Mouse (Mus musculus) right cerebral cortex, postnatal 10 days (tissue): ENCODE results near the gene Plpp3.
A peak's percentile ranks its signal among the peaks of the same experiment; 100 is the strongest.

ENCODE experiments used
- DNase-seq, 2 experiments: peaks; one replicate each; pipeline ENCODE4 v3.0.0; 2021; ENCODE audit warnings: low spot score in 2 of 2

The Plpp3 gene

DNA sequence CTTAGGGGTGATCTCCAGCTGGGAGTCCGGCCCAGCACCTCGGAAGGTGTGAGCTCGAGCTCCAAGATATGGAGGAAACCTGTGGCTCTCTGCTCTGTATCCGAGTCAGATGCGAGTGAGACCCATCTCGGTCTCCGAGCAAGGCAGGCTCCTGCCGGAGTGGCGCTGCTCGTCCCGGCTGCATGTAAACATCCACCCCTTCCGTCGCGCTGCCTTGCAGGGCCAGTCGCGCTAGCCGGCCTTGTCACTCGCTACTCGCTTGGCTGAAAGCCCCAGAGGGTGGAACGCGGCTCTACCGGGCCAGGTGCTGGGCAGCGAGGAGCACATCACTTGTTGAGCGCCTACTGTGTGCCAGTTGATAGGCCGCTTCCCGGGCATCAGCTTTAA is 1.0 kb downstream of the Plpp3 start:
- DNase-seq, result peak; percentile 77 to 81

DNA sequence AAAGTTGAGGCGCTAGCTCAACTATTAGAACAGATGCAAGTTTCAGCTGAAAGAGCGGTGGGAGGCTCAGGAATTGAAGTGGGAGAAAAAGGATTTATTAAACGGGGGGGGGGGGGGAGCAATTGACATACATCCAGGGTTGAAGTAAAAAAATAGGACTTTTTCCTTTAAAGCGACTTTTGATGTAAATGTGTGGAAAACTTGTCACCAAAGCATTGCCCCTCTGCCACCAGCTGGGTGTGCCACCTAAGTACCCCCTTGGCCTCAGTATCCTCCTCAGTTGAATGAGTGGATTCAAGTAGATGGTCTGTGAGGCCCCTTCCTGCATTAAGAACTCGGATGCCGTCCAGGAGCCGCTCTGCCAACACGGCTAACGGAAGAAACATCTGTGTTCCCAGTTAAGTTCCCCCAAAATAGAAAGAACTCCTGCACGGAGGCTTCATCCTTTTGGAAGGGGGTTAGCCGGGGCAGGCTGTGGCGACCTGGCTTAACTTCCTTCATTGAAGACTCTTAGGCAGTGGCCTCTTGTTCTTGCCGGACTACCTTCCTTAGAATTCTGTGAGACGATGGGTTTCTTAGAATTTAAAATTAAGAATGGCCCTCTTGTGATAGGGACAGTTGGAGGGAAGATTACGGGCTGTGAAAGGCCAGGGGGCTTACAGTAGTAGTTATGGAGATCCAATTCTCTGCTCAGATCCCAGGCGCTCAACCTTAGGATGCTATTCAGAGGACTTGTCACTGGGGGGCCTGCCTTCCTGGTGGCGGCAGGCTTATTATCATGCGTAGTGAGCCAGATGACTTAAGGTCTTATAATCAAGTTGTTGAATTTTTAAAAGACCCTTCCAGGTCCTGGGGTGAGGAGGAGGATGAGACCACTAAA is 1.7 kb downstream of the Plpp3 start:
- DNase-seq, result peak in 1 of 2 experiments; percentile 49

DNA sequence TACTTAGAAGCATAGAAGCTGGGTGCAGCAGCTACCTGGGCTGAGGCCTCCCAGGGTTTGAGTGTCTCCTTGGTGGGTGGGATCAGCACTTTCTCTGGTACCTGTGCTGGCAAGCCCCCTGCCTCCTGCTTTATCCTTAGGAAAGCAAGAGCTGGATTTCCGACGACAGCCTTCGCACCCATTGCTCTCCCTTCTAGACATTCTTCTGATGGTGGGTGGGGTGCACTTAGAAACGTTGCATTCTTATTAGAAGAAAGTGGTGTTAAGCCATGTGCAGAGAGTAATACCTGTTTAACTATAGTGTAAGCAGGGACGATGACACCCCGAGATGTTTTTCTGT is 2.4 kb downstream of the Plpp3 start:
- no peak for DNase-seq

DNA sequence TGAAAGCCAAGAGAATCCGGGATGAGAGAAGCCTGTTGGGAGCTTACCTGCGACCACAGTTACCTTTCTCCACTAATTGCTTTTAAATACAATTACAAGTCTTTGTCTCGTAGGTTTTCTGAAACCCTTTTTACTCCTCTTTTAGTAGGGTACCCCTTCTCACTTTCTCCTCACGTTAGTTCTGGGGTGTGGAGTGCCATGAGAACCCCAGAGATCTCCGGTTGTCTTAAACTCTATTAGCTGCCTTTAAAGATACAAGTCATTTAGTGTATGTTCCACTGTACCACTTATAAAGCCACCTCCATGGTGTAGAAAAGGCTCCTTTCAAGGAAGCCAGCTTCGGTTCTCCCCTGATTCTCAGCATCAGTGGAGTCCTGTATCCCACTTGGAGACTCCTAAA is 3.3 kb downstream of the Plpp3 start:
- DNase-seq, result no peak

DNA sequence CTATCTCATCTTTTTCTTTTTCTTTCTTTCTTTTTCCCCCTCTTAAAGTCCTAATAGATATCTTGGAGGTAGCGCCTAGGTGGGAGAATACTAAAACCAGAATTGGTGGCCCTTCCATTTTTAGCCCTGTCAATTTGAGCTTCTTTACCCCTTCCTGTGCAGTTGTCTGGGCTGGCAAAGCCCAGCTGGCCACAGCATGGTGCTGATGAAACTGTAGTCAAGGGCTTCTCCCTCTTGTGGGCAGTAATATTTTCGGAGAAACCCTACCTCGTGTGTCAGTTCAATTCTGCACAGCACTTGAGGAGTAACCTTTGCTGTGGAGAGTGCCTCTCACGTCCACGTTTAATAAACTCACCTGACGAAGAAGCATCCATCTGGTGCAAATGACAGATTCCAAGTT is 4.9 kb downstream of the Plpp3 start:
- no peak for DNase-seq

GRCm38 (mm10) chr4:105162676-105163075 is 5.5 kb downstream of the Plpp3 start:
- no peak for DNase-seq

DNA sequence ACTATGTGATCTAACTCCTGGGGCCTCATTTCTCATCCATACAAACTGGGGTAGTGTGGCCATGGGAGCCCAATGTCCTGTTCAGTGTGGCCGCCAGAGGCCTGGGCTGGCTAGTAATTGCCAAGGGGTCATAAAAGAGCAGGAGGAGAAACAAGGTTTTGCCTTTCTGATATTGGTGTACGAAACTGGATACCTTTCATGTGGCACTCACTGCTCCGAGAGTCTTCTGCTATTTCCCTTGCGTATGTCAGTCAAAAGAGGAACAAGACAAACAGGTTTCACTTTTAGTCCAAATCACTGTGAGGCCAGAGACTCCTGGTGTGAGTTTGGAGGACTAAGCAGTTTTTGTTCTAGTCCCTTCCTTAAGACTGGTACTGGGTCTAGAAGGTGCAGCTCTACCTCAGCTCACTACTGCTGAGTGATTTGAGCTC is 6.8 kb downstream of the Plpp3 start:
- DNase-seq, result no peak

DNA sequence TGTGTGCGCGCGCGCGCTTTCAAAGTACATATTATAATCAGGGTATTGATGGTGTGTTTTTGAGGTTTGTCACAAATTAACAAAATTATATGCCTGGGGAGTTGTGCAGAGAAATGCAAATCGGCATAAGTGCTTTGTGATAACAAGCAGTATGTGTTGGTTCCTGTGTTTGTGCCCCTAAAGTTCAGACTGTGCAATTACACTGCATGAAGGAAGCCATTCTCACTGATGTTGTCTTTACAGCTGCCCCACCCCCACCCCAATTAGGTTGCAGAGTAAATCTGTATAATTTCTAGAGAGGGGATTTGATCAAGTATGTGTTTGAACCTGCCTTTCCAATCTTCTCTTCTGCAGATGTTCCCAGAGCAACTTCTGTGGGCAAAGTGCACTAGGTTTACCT is 7.8 kb downstream of the Plpp3 start:
- no peak for DNase-seq

GRCm38 (mm10) chr4:105169093-105169571 is 12.0 kb downstream of the Plpp3 start:
- no peak for DNase-seq

DNA sequence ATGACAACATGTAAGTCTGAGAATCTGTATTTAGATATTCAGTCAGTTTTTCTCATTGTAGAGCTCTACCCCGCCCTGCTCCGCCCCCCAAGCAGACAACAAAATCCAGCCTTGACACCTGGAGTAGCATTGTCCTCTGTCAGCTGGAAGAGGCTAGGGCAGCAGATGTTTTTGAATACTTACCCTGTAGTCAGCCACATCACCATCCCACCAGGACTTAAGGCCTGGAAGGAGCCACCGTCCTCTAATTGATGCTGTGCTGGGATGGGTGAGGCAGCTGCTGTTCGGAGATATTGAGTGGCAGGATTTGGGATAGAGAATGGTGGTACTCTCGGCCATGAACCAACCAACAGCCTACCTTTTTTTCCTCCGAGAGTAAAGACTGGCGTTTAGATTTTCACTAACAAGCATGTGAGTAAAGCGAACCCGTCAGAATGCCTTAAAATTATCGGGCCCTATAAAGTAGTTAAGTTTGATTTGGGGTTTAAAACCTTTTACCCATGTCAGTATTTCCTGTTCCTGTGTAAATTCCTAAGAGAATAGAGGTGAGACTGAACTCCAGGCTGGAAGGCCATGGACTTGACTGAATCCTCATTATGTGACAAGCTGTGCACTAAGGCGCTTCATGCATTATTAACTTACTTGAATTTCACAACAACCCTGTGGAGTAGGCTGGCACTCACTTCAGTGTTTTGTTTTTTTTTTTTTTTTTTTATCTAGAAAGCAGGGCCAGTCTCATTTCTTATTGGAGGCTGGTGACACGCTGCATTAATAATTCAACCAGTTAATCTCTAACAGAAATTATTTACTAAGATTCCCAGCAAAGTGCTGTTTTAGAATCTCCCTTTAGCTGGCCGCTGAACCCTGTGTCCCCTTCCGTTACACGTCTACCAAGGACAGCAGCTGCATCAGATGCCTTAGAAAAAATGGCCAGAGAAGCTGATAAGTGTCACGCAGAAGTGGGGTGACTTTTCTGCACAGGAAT is 13.0 kb downstream of the Plpp3 start:
- no peak for DNase-seq

DNA sequence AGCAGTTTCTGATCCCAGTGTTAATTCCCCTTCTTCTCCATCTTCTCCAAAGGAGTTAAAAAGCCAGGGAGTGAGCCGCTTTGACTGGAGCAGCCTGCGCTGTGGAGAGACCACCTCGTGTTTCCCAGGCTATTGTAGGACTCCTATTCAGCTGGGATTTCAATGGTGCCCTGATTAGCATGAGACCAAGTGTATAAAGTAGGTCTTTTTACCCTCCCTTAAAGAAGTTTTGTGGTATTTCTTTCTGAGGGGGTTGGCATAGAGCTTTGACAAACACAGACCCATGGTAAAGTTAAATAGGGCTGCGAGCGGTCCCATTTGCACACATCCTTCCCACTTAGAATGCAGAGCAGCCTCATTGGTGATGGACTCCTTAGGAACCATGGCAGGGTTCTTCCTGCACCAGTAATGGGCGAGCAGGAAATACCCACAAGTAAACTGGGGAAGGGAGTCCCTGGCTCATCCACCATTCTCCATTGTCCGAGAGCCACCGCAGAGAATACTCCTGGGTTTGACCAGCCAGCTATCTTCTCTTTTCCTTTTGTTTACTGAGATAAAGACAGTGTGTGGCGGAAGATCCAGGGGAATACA is 13.8 kb downstream of the Plpp3 start:
- DNase-seq, result peak; percentile 49 to 62

DNA sequence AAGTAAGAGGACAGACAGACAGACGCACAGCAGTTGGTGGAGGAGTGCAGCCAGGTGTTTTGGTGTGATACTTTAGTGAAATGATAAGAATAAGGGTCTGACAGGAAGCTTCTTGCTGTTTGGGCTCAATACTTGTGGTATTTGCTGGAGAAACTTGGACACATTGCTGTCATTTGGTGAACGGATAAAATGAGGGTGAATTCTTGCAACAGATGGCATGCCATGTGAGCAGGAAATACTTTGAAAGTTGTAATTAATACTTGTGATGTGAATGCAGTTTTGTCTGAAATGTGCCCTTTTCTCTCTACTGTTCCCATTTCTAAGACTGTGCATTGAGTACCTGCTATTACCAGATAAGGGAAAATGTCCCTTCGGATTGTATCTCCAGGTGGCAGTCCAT is 14.3 kb downstream of the Plpp3 start:
- DNase-seq, result no peak

DNA sequence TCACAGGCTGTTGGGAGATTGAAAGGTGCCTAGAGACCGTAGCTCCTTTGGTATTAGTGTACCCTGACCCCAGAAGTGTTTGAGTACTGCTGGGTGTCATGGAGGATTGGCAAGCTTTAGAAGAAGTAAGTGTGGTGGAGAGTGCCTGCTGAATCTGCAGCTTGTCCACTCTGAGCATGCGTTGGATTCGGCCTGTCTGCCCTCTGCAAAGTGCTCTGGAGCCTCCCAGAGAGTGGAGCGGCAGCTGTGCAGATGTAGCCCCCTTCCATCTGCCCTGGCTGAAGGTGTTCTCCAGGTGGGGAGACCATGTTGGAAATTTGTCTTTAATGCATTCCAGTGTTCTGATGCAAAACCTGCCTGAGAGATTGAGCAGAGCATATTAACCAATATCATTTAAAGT is 17.6 kb downstream of the Plpp3 start:
- no peak for DNase-seq

DNA sequence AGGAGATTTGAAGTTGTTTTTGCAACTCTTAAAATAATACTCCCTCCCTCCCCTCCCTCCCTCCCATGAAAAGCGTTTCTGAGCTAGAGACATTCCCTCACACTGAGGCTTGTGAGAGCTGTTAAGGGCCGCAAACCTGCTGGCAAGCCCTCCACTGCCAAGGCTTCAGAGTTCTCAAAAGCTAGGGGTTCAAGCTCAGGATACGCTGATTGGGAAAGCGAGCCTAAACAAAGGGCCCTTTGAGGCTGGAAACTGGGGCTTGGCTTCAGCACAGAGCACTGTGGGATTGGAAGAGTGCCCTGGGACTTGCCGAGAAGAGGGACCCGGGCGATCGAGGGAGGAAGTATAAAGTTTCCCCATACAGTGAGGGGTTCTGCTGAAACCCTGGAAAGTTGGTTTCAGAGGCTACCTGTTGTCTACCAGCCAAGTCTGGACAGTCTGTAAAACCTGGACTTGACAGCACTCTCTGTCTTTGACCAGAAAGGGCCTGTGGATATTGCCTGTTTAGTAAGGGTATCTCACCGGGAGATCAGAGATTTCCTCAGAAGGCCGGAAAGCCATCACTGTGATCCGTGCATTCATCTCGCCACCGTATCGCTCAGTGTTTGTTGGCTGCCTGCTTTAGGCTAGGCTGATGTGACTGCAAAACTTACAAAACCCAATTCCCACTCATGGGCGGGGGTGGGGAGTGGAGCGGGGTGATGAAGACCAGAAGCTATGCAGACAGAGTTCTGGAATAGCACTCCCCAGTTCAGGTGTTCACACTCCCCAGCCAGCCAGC is 18.3 kb downstream of the Plpp3 start:
- peak; percentile 85 to 87 for DNase-seq

GRCm38 (mm10) chr4:105181014-105181658 is 24.0 kb downstream of the Plpp3 start:
- DNase-seq, result peak; percentile 84 to 90

DNA sequence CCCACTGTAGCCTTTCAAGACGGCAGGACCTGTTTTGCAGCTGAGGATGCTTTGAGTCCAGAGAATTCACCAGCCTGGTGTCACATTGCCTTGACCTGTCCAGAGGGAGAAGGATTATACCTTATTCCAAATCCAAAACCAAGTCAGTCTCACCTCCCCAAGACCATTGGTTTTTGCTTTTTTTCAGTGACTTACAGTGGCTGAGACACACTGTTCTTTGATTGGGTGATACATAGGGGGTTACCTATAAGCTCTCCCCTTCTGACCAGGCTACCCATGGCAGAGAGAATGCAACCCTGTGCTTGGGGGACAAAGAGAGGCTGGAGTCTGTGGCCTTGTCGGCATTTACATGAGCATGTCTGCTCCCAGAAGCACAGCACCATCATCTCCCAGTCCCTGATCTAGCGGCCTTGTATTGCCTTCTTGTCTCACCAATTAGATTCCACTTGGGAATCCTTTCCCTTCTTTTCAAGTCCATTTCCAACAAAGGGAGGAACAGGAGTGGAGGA is 24.6 kb downstream of the Plpp3 start:
- no peak for DNase-seq

DNA sequence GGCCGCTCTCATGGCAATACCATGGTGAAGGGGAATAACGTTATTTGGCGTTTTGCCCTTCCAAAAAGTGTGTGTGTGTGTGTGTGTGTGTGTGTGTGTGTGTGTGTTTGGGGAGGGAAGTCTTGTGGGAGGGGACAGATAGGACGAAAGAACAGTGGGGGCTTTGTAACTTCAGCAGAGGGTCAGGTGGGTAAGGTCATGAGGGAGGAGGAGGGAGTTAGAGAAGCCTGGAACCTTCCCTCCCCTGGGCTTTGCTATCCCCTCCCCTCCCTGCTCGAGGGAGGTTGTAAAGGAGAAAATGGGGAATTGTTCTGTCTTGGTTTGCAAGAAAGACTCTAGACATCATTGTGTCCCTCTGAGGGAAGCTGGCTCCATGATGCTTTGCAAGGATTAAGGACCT is 25.1 kb downstream of the Plpp3 start:
- DNase-seq, result no peak

DNA sequence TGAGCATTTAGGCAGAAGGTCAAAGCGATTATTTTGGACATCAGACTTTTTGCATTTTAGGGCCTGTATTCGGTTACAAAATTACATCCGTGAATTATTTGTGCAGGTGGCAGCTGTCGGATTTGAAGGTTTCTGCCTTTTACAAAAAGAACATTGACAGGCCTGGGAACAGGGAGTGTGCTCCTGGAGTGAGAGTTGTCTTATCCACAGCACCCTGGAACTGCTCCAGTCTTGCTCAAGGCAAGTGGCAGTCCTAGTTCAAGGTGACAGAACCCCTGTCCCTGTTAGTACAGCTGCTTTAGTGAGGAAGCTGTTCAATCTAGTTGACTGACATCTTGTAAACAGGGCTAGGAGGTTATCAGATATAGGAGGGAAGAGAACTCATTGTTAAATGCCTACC is 27.3 kb downstream of the Plpp3 start:
- no peak for DNase-seq

- no peak for DNase-seq
Observed at GRCm38 (mm10) chr4:105184924-105185323, 27.8 kb downstream of the Plpp3 start.

GRCm38 (mm10) chr4:105186654-105187053 is 29.5 kb downstream of the Plpp3 start:
- DNase-seq, result no peak

GRCm38 (mm10) chr4:105187873-105188272 is 30.7 kb downstream of the Plpp3 start:
- DNase-seq, result no peak
